Mouse (Mus musculus) testis, adult 2 months (tissue): ENCODE measurements at regions not wholly inside any gene's neighbourhood (a gene's known extent, or its start where the extent isn't known, plus 50 kb on each side); places are given as distances from the start of the nearest gene placed in this dataset.
"Not testable (repeated sequence)": the region's sequence is repeated elsewhere in the genome, so short reads cannot be mapped to it uniquely, and the experiment has no call there.

Experiments
- CTCF ChIP-seq: fragments of 200-500 bp; IDR thresholded peaks from 2 replicates; pipeline ENCODE4 v1.5.1; 2012; ENCODE audit warnings: low read depth, mild to moderate bottlenecking, inconsistent platforms, low read length, moderate library complexity; ENCODE audit not compliant: control insufficient read depth, insufficient read depth, insufficient replicate concordance
- POLR2A ChIP-seq: fragments of 200-500 bp; IDR thresholded peaks from 2 replicates; pipeline ENCODE4 v1.6.1; 2012; ENCODE audit warnings: low read depth, mild to moderate bottlenecking, inconsistent platforms, low read length, moderate library complexity; ENCODE audit not compliant: control insufficient read depth

DNA sequence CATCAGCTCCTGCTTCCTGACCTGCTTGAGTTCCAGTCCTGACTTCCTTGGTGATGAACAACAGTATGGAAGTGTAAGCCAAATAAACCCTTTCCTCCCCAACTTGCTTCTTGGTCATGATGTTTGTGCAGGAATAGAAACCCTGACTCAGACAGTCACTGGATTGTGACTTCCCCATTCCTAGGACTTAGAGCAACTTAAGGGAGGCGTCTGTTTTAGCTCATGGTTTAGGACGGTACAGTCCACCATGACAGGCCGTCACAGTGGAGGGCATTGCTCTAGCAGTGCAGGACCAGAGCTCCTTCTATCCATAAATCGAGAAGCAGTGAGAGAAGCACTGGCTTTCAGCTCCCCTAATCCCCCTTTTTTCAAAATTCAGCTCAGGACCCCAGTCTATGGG is 603.4 kb upstream of the Gm19410 start:
- TF ChIP-seq CTCF, POLR2A: not testable (repeated sequence)
